Mouse (Mus musculus) thymus, adult 2 months (tissue): ENCODE measurements around the gene Gna11. TPM values are rescaled to one million over a fixed set of nuclear protein-coding genes. Genes with fewer than 3 reads are reported as not detected.
A peak's percentile ranks its signal among the peaks of the same experiment; 100 is the strongest.

Experiments used
- DNase-seq: peaks from one replicate; pipeline ENCODE4 v3.0.0; 2021
- H3K27ac ChIP-seq: fragments of 200-500 bp; 2 replicates; pipeline ENCODE4 v1.5.1; 2012; ENCODE audit warnings: low read length, control low read depth; ENCODE audit not compliant: control insufficient read depth, insufficient read depth
- H3K27me3 ChIP-seq: fragments of 200-500 bp; 2 replicates; pipeline ENCODE4 v1.6.1; 2012; ENCODE audit warnings: mild to moderate bottlenecking, low read length, moderate library complexity, mixed read lengths; ENCODE audit not compliant: control insufficient read depth, insufficient read depth
- H3K36me3 ChIP-seq: fragments of 200-500 bp; 2 replicates; pipeline ENCODE4 v1.6.1; 2012; ENCODE audit warnings: mild to moderate bottlenecking, low read length, moderate library complexity; ENCODE audit not compliant: control insufficient read depth, insufficient read depth
- H3K4me1 ChIP-seq: fragments of 200-500 bp; replicated peaks from 2 replicates; pipeline ENCODE4 v1.6.1; 2012; ENCODE audit warnings: low read length; ENCODE audit not compliant: control insufficient read depth, insufficient read depth
- H3K4me3 ChIP-seq: fragments of 200-500 bp; 2 replicates; pipeline ENCODE4 v1.5.1; 2012; ENCODE audit warnings: mild to moderate bottlenecking, low read length, control low read depth, moderate library complexity; ENCODE audit not compliant: control insufficient read depth, insufficient read depth
- CTCF ChIP-seq: fragments of 200-500 bp; IDR thresholded peaks from 2 replicates; pipeline ENCODE4 v1.5.1; 2012; ENCODE audit warnings: mild to moderate bottlenecking, control low read depth, low read length, moderate library complexity, borderline replicate concordance; ENCODE audit not compliant: control insufficient read depth, poor library complexity, insufficient read depth; ENCODE audit errors: extremely low read depth
- POLR2A ChIP-seq: fragments of 200-500 bp; IDR thresholded peaks from 2 replicates; pipeline ENCODE4 v1.6.1; 2012; ENCODE audit warnings: mild to moderate bottlenecking, low read length, control low read depth, moderate library complexity; ENCODE audit not compliant: control insufficient read depth, poor library complexity, insufficient read depth; ENCODE audit errors: extremely low read depth
- WGBS: fragments of 180-500 bp; shearing (Covaris S2); methylation state at CpG from one replicate; pipeline ENCODE4 v1.1.7; 2018; 5-methylcytosine and 5-hydroxymethylcytosine counted together
- polyA plus RNA-seq: library from polyadenylated mRNA; depleted of rRNA; stranded (reverse); fragments of >200 nt; gene quantifications from 2 replicates; pipeline ENCODE4 v1.2.3, GENCODE M21; 2012; rRNA removed

The Gna11 gene
- polyA plus RNA-seq: 73.1 and 81.0 TPM in 2 replicates

GRCm38 (mm10) chr10:81545161-81545747 lies at the start of gene Gna11:
Gene Gna11, minus strand, starts transcription at chr10:81545190.
- Histone ChIP-seq H3K4me3 (peak within 1 kb of the TSS; percentile 84), H3K27ac (no peak within 1 kb of the TSS), H3K36me3 (no peaks in the 10 kb centered on the region), H3K27me3 (no peaks in the 10 kb centered on the region), H3K4me1 (peaks cover 25% of the 10 kb centered on the region)
- 0 out of 2 replicates have a peak, but pooled peaks have one; percentile 60 for TF ChIP-seq CTCF
- TF ChIP-seq POLR2A: peak; percentile 72
- peak; percentile 100 for DNase-seq
- 2% methylated on average over 59 of the region's 59 CpGs for WGBS

GRCm38 (mm10) chr10:81593935-81594334 lies 48.9 kb upstream of the Gna11 start:
- H3K4me1 ChIP-seq: peaks cover 35% of the 10 kb centered on the region
- 94% methylated on average over 18 of the region's 18 CpGs for WGBS
- no peaks in the 10 kb centered on the region for H3K36me3 ChIP-seq
- H3K27ac ChIP-seq: no peak overlapping the region
- DNase-seq: no peak
- H3K4me3 ChIP-seq: no peak overlapping the region
- no peak for TF ChIP-seq CTCF
- no peak for TF ChIP-seq POLR2A
- H3K27me3 ChIP-seq: no peaks in the 10 kb centered on the region

DNA sequence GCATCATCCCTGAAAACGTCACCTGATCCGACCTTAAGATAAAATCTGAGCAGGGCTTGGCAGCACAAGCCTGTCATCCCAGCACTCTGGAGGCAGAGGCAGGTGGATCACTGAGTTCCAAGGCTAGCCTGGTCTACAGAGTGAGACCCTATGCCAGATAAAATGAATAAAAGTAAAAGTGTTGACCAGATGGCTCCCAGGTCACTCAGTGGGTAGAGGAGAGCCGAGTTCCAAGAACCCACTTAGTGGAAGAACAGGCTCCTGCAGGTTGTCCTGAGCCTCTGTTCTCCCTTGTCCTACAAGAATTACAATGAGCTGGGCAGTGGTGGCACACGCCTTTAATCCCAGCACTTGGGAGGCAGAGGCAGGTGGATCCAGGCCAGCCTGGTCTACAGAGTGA lies 48.2 kb upstream of the Gna11 start:
- no peak overlapping the region for H3K4me3 ChIP-seq
- WGBS: 93% methylated on average over 4 of the region's 4 CpGs
- H3K4me1 ChIP-seq: peaks cover 28% of the 10 kb centered on the region
- TF ChIP-seq POLR2A (no peak), CTCF (no peak)
- no peaks in the 10 kb centered on the region for H3K36me3 ChIP-seq
- H3K27me3 ChIP-seq: no peaks in the 10 kb centered on the region
- no peak overlapping the region for H3K27ac ChIP-seq
- DNase-seq: no peak

GRCm38 (mm10) chr10:81592631-81593030 lies 47.6 kb upstream of the Gna11 start:
- Histone ChIP-seq H3K4me3 (no peak overlapping the region), H3K27me3 (no peaks in the 10 kb centered on the region), H3K27ac (no peak overlapping the region), H3K36me3 (no peaks in the 10 kb centered on the region), H3K4me1 (peaks cover 22% of the 10 kb centered on the region)
- 78% methylated on average over 7 of the region's 7 CpGs for WGBS
- no peak for TF ChIP-seq POLR2A
- TF ChIP-seq CTCF: no peak
- DNase-seq: no peak

DNA sequence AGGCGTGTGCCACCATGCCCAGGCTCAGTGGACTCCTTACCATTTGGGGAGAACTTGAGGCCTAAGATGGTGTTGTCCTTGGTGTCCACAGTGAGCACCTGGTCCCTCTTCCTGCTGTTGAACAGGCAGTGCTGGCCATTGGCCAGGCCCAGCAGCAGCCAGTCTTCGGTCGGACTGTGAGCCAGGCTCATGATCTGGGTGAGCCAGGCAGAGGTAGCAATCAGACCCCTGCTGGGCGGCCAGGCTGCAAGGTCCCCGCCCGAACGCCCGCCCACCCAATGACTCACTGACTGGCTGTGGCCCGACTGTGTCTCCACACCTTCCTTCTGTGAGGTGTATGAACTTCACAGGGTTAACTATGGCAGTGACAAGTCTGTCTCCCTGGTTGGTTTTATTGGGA lies 46.9 kb upstream of the Gna11 start:
- Histone ChIP-seq H3K4me3 (no peak overlapping the region), H3K27me3 (no peaks in the 10 kb centered on the region), H3K36me3 (no peaks in the 10 kb centered on the region), H3K4me1 (peaks cover 16% of the 10 kb centered on the region), H3K27ac (no peak overlapping the region)
- no peak for DNase-seq
- TF ChIP-seq CTCF: no peak
- TF ChIP-seq POLR2A: no peak
- 92% methylated on average over 9 of the region's 9 CpGs for WGBS

DNA sequence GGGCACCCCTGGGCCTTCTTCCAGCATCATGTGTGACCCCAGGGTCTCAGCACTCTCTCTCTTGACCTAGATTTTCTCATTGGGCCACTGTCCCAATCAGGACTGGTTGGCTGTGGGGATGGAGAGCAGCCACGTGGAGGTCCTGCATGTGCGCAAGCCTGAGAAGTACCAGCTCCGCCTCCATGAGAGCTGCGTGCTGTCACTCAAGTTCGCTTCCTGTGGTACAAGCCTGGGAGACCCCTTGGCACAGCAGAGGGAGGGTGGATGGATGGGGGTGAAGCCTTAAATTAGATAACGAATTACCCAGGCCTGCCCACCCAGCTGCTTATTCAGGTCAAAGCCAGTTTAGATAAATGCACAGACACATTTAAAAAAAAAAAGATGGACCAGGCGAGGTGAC lies 43.7 kb upstream of the Gna11 start:
- Histone ChIP-seq H3K27ac (no peak overlapping the region), H3K36me3 (no peaks in the 10 kb centered on the region), H3K4me1 (no peaks in the 10 kb centered on the region; the same call in 1 of the 2 replicates), H3K27me3 (no peaks in the 10 kb centered on the region), H3K4me3 (no peak overlapping the region)
- 86% methylated on average over 7 of the region's 7 CpGs for WGBS
- no peak for DNase-seq
- TF ChIP-seq POLR2A (no peak), CTCF (no peak)

- Histone ChIP-seq H3K27ac (no peak overlapping the region), H3K36me3 (no peaks in the 10 kb centered on the region), H3K27me3 (no peaks in the 10 kb centered on the region), H3K4me1 (peaks cover 14% of the 10 kb centered on the region), H3K4me3 (no peak overlapping the region)
- TF ChIP-seq POLR2A (no peak), CTCF (no peak)
- no peak for DNase-seq
- WGBS: 63% methylated on average over 6 of the region's 6 CpGs
Observed at GRCm38 (mm10) chr10:81583347-81583746, 38.4 kb upstream of the Gna11 start.
